Mouse (Mus musculus): ENCODE data around the gene Megf11. TPM values are rescaled to one million over a fixed set of nuclear protein-coding genes. Genes with fewer than 3 reads are reported as not detected.
A peak's percentile ranks its signal among the peaks of the same experiment; 100 is the strongest.

Gene Megf11
- polyA plus RNA-seq, 1 experiment, result 0.14 TPM

DNA sequence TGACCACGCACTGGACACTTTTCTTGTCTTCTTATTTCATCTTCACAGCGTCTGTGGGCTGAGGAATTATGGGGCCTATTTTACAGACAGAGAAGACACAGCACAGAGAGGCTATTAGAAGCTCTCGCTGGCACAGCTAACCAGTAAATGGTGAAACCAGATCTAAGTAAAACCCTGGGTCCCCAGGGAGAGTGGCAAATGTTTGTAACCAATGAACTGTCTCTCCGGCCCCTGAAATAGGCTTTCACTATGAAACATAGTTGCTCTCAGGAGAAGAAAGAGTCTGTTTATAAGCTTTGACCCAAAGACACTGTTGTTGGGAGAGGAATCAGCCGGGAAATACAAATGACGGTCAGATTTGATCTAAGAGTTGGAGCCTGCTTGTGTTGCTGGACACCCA, 162.9 kb downstream of the Megf11 start:
- DNase-seq (ENCODE audit: low read depth, low spot score), result no peak
- WGBS, result 83% methylated on average over 6 of the region's 6 CpGs

GRCm38 (mm10) chr9:64551307-64551706, 165.9 kb downstream of the Megf11 start:
- no peak for DNase-seq (ENCODE audit: low read depth, low spot score)
- WGBS, result 30% methylated on average over 1 of the region's 1 CpGs

DNA sequence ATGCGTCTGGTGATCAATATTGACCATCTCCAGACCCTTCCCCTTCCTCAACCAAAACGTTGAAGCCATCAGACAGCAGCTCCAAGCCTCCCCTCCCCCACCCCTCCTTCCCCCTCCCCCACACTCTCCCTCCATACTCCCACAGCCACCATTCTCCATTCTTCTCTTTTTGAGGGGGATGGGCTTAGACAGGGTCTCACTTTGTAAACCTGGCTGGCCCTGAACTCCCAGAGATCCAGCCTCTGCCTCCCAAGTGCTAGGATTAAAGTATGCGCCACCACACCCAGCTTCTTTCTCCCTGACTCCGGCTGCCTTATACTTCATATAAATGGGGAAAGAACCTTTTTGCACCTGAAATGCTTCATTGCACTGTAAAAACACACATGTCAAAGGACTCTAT, 166.6 kb downstream of the Megf11 start:
- no peak for DNase-seq (ENCODE audit: low read depth, low spot score)
- WGBS, result 59% methylated on average over 4 of the region's 4 CpGs

DNA sequence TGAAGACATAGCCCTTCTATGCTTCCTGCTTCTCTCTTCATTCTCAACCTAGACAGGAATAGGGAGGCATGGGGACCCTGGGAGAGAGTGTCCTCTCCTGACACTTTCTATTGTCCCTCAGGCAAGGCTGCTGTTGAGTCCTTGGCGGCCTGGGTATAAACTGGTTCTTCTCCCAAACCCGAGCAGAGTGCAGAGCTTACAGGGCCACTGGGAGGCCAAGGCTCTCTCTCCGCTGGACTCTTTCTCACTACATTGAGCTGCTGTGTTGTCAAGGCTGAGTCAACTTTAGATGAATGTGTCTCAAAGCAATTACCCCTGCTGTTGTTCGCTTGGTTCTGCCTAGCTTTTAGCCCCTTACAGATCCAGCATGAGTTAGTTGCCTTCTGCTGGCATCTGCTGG, 168.0 kb downstream of the Megf11 start:
- no peak for DNase-seq (ENCODE audit: low read depth, low spot score)
- 68% methylated on average over 4 of the region's 4 CpGs for WGBS

GRCm38 (mm10) chr9:64555620-64556019, 170.2 kb downstream of the Megf11 start:
- DNase-seq (ENCODE audit: low read depth, low spot score), result no peak
- WGBS, result 70% methylated on average over 7 of the region's 7 CpGs

DNA sequence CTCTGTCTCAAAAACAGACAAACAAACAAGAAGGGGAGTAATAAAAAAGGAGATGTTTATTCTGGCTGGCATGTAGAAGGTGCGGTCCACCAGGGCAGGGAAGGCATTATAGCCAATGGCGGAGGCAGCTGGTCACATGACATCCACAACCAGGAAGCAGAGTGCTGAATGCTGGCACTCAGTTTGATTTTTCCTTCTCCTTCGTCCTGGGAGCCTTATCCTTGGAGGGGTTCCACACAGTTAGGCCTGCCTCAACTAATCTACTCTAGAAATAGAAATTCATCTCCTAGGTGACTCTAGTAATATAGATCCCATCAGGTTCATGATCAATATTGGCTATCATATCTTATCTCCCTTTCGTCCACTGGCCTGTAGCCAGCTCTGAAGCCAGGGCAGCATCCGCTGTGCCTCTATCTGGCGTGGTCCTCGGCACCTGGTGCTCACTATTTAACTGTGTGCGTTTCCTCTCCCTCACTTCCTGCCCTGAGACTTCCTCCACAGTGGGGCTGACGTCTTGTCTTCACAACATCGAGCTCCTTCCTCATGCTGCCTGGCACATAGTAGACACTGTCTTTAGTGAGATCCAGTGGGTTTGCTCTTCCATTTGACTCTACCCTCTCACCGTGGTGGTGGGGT, 171.8 kb downstream of the Megf11 start:
- DNase-seq (ENCODE audit: low read depth, low spot score), result peak; percentile 10
- WGBS, result 39% methylated on average over 11 of the region's 11 CpGs

DNA sequence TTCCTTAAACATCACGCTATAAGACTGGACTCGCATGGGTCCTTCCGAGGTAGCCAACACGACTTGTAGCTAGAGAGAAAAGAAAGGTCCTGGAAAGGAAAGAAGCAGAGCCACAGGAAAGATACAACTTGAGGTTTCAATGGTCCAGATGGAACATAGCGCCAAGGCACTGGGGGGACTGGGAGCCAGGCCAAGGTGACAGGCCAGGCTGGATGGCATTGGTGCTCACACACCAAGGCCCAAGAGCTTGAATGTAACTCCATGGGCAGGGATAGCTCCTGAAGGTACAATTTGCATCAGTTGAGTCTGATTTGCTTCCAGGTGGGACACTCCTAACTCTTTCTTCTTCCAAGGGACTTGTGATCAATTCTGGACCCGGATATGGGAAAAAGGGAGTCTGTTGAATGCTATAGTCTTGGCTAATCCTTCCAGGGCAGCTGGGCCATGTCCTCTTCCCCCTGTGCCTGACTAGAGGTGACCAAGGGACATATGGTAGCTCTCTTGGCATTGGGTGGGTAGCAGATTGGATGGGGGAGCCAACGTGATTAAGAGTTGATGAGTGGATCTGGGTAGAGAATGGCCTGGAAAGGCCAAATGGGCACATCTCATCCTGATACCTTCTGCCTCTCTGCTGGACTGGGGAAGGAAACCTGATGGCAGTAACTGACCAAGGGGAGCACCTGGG, 172.6 kb downstream of the Megf11 start:
- DNase-seq (ENCODE audit: low read depth, low spot score), result no peak
- 92% methylated on average over 7 of the region's 7 CpGs for WGBS

DNA sequence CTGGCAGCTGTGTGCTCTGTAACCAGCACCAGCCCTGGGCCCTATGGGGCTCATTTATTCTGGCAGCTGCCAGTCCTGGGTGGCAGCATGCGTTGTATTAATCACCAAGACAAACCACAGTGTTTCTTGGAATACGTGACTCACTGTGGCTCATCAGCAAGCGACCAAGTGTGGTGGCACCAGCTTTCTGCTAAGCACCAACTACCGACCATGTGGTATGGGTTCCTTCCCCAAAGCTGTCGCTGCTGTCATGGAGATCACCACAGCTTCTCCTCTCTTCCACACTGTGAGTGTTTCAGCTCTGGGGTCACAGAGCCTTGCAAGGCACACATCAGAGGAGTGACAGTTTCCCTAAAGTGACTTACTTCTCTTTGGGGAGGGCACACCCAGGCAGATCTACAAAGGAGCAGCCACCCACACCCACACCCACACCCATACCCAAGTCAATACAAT, 178.9 kb downstream of the Megf11 start:
- no peak for DNase-seq (ENCODE audit: low read depth, low spot score)
- WGBS, result 85% methylated on average over 5 of the region's 5 CpGs

DNA sequence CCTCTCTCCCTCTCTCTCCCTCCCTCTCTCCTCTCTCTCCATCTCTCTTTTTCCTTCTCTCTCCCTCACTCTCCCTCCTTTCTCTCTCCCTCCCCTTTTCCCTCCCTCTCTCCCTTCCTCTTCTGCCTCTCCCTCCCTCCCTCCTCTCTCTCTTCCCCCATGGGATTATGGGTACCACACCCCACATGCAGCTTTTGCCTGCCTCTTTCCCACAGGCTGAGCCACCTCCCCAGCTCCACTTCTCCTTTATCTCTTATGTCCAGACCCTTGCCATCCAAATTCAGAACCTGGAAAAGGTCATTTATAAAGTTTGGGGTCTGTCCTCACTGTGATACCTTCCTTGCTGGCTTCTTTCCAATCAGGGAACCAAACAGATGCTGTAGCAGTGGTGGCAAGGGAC, 180.5 kb downstream of the Megf11 start:
- DNase-seq (ENCODE audit: low read depth, low spot score), result no peak

DNA sequence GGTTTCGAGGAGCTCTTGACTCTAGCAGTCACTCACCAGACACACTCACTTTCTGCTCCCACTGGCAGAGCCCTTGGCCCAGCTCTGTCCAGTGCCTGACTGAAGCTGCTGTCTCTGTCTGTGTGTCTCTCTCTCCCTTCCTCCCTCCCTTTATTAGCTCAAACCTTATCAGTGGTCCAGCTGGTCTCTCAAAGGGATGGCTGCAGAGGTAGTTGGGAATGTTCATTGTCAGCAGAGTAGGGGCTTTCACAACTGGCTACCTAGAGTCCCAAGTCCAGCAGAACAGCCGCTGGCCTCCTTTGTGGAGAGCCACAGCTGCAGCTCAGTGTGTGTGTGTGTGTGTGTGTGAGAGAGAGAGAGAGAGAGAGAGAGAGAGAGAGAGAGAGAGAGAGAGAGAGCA, 180.9 kb downstream of the Megf11 start:
- WGBS, result 51% methylated on average over 2 of the region's 2 CpGs
- DNase-seq (ENCODE audit: low read depth, low spot score), result no peak

- WGBS, result 46% methylated on average over 5 of the region's 5 CpGs
- no peak for DNase-seq (ENCODE audit: low read depth, low spot score)
Observed at GRCm38 (mm10) chr9:64567482-64567881, 182.1 kb downstream of the Megf11 start.

DNA sequence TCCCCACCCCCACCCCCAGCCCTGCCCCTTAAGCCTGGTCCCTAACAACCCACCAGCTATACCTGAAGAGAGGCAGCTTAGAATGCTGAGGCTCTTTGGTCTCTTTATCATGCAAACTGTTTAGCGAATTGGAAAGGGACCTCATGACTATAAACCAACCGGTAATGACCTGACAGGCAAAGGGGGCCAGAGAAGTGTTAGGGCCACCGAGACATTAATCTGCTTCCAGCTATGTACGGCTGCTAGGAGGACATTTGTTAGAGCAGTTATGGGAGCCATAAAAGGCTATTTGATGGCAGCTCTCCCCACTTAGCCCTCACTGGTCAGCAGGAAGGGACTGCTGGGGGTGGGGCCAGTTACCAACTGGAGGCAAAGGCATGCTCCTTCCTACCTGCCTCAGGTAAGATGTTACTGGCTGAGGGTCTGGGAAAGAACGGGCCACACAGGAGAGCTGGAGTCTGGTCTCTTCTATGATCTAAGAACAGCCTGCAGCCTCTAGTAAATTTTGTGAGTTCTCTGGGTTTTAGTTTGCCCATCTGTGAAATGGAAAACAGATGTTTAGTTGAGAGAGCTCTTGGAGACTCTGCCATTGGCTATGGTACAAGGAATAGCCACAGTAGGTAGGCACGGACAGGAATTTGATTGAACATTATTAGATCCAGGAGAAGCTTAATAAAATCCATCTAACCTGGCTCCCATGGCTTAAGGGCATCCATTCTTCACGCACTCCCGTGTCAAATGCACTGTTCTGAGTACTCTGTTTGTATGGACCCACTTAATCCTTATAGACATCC, 183.2 kb downstream of the Megf11 start:
- 38% methylated on average over 8 of the region's 8 CpGs for WGBS

DNA sequence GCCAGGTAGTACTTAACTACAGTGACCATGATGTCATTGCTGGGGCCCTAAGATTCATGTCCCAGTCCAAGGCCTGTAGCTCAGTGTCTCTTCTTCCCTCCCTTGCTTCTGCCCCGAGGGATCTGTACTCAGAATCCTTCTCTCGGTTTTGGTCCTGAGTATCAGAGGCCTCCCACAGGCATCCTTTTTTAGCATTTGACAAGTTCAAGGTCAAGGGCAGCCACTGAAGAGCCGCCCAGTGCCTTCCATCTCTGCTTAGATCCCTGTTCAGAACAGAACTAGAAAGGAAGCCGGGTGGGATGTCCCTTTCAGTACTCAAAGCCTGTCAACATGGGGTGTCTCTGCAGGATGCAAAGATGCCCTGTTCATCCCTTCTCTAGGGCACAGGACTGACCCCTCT, 185.0 kb downstream of the Megf11 start:
- WGBS, result 76% methylated on average over 4 of the region's 4 CpGs

More for the DNA sequence above, 183.2 kb downstream of the Megf11 start:
- DNase-seq (ENCODE audit: low read depth, low spot score), result no peak

GRCm38 (mm10) chr9:64571091-64571490, 185.7 kb downstream of the Megf11 start:
- DNase-seq (ENCODE audit: low read depth, low spot score), result no peak
- 47% methylated on average over 8 of the region's 8 CpGs for WGBS

More for the DNA sequence above, 185.0 kb downstream of the Megf11 start:
- no peak for DNase-seq (ENCODE audit: low read depth, low spot score)

- 62% methylated on average over 7 of the region's 7 CpGs for WGBS
- DNase-seq (ENCODE audit: low read depth, low spot score), result no peak
Observed at GRCm38 (mm10) chr9:64572629-64573190, 187.3 kb downstream of the Megf11 start.

DNA sequence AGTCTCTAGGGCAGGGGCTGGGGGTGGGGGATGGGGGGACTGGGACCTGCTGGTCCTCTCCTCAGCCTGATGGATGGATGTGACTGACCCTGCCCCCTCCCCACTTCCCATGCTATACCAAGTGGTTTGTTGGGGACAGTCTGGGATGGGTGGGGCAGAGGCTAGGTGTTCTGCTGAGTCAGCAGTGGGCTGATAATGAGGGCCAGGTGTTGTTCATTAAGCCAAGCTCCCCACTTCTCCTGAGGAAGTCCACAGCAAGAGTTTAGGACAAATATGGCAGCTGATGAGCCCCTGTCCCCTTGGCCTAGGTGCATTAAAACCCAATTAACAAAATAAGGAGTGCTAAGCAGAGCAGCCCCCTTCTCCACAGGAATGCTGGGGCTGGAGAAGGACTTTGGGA, 190.2 kb downstream of the Megf11 start:
- no peak for DNase-seq (ENCODE audit: low read depth, low spot score)

DNA sequence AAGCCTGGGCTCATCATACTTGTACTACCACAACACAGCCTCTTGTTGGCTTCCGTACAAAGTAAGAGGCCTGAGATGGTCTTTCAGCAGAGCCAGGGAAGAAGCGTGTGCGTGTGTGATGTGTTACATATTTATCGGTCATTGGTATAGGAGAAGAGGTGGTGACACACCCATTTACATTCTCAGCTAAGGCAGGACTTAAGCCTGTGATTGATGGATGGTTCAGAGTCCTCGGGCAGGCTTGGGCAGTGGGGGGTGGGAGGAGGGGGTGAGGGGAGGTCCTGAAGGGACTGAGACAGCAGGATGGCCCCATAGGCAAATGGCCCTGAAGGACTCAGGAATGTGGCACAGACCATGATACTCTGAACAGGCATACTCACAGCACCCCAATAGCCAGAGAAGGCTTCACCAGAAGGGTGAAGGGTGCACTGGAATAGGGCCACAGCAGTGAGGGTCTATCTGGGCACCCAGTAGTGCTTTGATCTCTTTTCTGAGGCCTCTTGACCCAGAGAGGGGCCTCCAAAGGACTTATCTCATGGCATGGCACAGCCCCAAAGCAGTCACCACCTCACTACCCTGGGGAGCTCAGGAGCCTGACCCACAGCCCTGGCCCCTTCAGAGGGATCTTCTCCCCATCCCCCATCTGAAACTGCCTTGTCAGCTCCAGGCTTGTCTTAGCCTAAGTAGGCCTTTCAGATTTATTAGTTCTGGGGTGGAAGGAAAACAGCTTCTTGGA, 190.9 kb downstream of the Megf11 start:
- WGBS, result 70% methylated on average over 5 of the region's 5 CpGs
- no peak for DNase-seq (ENCODE audit: low read depth, low spot score)

DNA sequence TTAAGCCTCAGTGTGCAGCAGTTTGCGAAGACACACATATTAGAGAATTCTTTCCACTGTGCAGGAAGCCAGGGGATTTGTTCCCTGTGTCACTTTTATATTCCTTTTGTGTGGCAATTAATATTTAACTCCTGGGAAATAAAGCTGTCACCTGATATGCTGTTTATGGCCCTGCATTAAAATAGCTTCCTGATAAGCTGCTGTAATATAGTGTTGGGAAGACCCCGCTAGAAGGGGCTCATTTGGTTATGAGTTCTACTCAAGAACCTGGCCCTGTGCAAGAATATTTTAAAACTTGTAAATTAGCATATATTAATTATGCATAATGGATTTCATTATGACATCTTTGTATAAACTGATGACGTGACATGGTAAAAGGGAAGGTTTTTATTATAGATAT, 191.7 kb downstream of the Megf11 start:
- no peak for DNase-seq (ENCODE audit: low read depth, low spot score)
- 29% methylated on average over 3 of the region's 3 CpGs for WGBS

- DNase-seq (ENCODE audit: low read depth, low spot score), result no peak
Observed at GRCm38 (mm10) chr9:64578014-64578413, 192.6 kb downstream of the Megf11 start.

GRCm38 (mm10) chr9:64579306-64579705, 193.9 kb downstream of the Megf11 start:
- 38% methylated on average over 1 of the region's 1 CpGs for WGBS
- DNase-seq (ENCODE audit: low read depth, low spot score), result no peak
